Mouse (Mus musculus) cerebellum, adult (tissue): ENCODE measurements around the gene Megf8.

Experiments
- ATAC-seq: cut with Nextera tagmentation; 2 replicates; pipeline ENCODE4 v1.9.2; 2017; ENCODE audit warnings: mild to moderate bottlenecking, moderate library complexity, mixed read lengths; ENCODE audit not compliant: insufficient number of reproducible peaks, low FRiP score, low TSS enrichment

Gene Megf8

DNA sequence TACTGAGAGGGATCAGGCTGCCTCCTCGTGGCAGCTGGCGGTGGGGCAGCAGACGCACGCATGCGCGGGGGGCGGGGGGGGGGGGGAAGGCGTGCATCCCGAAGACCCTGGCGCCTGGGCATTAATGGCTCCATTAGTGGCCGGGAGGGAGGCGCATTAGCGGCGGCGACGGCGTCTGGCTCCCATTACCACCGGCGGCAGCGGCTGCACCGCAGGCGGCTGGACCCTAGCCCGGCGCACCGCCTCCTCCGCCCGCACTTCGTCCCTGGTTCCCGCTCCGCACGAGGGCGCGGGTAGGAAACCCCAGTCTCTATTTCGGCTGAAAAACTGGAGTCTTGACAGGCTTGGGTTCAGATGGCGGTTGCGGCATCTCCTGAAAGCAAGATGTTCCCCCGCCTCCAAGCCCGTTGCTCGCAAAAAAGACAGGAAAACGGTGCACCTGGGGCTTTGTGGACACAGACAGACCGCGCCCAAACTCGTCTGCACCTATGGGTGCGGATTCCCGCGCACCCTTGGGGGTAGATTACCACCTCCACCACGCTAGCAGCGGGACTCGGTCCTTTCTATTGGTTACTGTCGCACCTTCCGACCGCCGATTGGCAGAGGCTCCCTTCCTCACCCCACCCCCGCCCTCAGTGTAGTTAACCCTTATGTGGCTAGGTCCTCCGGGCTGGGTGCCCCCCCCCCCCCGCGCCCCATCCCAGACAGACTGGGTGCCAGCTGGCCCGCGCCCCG lies 38.5 kb upstream of the Megf8 start:
- ATAC-seq, result peak; percentile 23; the same call in 1 of the 2 replicates

GRCm38 (mm10) chr7:25279076-25279860 lies 37.7 kb upstream of the Megf8 start:
- ATAC-seq, result peak; percentile 14; the same call in 1 of the 2 replicates

DNA sequence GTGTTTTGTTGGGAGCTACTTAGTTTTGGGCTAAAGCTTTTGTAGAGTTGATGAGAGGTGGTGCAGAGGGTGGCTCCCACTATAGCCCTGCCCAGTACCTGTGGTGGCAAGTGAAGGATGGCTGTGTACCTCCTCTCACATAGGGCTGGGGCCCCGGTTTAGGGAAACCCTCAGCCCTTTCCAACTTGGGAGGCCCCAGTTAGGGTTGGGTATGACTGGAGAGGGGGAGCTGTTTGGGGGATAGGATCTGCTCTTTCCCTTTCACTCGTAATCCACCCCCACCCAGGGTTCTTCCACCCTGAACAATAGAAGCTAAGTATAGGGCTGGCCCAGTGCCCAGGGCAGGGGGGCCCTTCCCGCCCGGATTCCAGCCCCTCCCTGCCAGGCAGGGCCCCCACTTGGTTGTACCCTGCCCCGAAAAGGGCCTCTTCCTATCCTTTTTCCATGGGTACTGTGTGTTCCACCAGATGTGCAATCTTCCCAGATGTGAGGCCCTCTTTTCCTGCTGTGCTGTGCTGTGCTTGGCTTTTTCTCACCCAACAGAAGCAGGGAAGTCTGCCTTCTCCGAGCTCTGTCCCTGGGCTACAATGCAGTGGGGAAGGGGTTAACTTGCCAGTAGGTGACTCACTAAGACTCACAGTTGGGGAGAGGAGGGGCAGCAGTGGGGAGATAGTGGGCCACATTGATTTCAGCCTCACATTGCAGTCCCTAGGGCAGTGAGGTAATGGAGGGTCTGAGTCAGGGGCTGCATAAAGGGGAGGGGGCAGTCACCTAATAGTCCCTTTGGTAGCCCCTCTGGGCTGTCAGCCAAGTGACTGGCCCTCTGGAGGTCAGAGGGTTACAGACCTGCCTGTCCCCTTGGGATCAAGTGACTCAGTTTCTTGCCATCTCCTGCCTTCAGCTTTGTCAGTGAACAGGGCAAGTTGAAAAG lies 36.8 kb upstream of the Megf8 start:
- no peak for ATAC-seq

DNA sequence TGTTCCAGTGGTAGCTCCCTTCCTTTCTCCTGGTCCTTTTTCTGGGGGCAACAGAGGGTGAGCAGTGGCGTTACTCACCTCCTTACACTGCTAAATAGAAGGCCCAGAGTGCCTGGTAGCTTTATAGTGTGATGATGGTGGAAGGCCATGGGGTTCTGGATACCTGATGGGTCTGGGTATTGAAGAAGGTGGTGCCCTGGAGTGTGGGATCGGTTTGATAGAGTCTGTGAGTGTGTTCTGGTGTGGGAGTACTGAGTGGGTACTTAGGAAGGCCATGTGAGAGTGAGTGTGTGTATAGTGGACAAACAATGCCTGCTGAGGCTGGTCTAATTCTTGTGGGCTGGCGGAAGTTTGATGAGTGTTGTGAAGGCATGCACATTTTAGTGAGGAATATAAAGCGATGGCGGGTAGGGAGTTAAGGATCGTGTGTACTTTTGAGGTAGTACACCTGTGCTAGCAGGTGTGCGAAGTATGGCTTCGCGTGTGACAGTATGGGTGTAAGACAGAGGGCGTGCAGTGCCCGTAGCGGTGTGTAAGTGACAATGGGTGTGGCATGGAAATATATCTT lies 35.7 kb upstream of the Megf8 start:
- ATAC-seq, result no peak

- ATAC-seq, result peak; percentile 41; the same call in 1 of the 2 replicates
Measured at GRCm38 (mm10) chr7:25281734-25282601, 35.0 kb upstream of the Megf8 start.

GRCm38 (mm10) chr7:25282731-25283211 lies 34.2 kb upstream of the Megf8 start:
- no peak for ATAC-seq

DNA sequence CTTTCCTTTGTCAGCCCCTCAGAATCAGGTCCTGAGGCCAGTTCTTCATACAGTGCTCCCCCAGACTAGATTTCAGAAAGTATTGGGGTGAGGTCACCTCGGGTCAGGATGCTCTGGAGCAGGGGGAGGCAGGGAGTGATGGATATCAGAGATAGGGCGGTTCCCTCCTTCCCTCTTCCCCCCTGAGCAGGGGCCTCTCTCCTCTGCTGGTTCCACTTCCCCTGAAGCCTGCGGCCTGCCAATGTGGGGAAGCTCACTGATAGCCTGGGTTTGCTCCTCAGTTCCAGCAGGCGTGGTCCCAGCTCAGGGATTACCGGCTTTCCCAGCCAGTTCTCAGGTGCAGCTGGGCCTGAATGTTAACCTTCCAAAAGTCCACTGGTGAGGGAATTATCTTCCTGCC lies 33.3 kb upstream of the Megf8 start:
- no peak for ATAC-seq

DNA sequence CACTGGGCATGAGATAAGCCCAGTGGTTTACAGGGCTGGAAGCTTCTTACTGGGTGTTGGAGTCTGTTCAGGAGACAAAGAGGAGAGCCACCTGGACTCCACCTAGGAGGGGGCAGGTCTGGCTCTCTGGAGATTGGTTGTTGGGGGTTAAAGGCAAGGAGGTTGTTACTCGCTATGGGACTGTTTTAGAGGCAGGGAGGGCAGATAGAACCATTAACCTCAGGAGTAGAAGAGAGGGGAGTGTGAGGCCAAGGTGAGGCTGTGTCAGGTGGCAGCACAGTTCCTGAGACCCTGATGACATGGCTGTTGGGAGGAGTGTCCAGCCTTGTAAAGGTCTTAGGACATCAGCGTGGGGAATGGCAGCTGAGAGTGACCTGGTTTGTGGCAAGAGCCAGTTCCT lies 32.8 kb upstream of the Megf8 start:
- ATAC-seq, result no peak

DNA sequence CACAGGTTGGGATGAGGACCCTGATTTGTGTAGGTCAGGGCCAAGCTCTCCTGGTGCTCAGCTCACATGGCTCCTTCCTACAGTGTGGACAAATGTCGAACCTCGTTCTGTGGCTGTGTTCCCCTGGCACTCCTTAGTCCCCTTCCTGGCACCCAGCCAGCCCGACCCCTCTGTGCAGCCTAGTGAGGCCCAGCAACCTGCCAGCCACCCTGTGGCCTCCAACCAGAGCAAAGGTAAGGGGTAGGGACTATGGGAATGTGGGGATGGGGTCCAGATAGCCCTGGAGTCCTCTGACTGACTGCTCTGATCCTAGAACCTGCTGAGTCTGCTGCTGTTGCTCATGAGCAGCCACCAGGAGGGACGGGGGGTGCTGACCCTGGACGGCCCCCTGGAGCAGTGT lies 32.2 kb upstream of the Megf8 start:
- ATAC-seq, result no peak

- ATAC-seq, result no peak
Measured at GRCm38 (mm10) chr7:25285511-25286238, 31.3 kb upstream of the Megf8 start.

- no peak for ATAC-seq
Measured at GRCm38 (mm10) chr7:25286989-25287388, 30.0 kb upstream of the Megf8 start.

DNA sequence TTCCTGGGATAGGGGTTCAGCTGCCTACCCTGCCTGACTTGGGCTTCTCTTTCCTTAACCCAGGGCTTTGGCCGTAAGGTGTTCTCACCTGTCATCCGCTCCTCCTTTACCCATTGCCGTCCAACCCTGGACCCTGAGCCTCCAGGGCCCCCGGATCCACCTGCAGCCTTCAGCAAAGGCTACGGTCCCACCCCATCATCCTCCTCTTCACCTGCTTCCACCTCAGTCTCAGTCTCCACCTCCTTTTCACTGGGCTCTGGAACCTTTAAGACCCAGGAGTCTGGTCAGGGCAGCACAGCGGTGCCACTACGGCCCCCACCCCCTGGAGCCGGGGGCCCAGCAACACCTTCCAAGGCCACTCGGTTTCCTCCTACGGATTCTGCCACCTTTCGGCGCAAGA lies 29.0 kb upstream of the Megf8 start:
- no peak for ATAC-seq

- no peak for ATAC-seq
Measured at GRCm38 (mm10) chr7:25288721-25289120, 28.2 kb upstream of the Megf8 start.

GRCm38 (mm10) chr7:25289925-25290324 lies 27.0 kb upstream of the Megf8 start:
- no peak for ATAC-seq

- no peak for ATAC-seq
Measured at GRCm38 (mm10) chr7:25290463-25290862, 26.5 kb upstream of the Megf8 start.

DNA sequence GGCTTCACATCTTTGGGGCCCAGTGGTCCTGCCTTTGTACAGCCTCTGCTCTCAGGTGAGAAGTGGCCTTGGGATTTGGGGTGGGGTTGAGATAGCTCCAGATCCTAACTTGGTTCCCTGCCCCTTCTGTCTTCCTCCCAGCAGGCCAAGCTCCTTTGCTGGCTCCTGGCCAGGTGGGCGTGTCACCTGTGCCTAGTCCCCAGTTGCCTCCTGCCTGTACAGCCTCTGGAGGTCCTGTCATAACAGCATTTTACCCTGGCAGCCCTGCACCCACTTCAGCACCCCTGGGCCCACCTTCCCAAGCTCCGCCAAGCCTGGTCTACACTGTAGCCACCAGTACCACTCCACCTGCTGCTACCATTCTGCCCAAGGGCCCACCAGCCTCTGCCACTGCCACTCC lies 26.1 kb upstream of the Megf8 start:
- ATAC-seq, result no peak

- no peak for ATAC-seq
Measured at GRCm38 (mm10) chr7:25292107-25292506, 24.9 kb upstream of the Megf8 start.

DNA sequence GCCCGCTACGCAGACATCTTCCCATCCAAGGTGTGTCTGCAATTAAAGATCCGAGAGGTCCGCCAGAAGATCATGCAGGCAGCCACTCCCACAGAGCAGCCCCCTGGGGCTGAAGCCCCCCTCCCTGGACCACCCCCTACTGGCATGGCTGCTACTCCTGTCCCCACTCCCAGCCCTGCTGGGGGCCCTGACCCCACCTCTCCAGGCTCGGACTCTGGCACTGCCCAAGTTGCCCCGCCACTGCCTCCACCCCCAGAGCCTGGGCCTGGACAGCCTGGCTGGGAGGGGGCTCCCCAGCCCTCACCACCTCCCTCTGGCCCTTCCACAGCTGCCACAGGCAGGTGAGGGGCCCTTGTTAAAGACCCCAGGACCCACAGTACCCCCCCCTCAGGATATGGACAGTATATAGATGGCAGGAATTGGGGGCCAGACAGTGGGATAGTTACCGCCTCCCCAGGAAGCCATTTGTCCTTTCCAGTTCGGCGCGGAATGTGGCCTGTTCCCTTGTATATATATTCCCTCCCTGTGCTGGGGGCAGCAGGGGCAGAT lies 23.7 kb upstream of the Megf8 start:
- ATAC-seq, result no peak
